Mouse (Mus musculus) A20 (cell line): Measurements from ENCODE around the gene Olfr305.
"Not testable (repeated sequence)": the region's sequence is repeated elsewhere in the genome, so short reads cannot be mapped to it uniquely, and the experiment has no call there.

Experiments used
- DNase-seq: peaks from one replicate; pipeline ENCODE4 v3.0.0-alpha.2; 2011; ENCODE audit warnings: low read depth, low spot score

The Olfr305 gene

GRCm38 (mm10) chr7:86366828-86367227 lies at the start of gene Olfr305:
TSS of gene Olfr305 (minus strand) at chr7:86366928.
- DNase-seq = no peak

GRCm38 (mm10) chr7:86403546-86403945 lies 36.8 kb upstream of the Olfr305 start, which contains the start of gene Olfr301:
TSS of gene Olfr301 (plus strand) at chr7:86403846.
- no peak for DNase-seq

- no peak for DNase-seq
These were observed 31.0 kb upstream of the Olfr305 start, which contains the start of gene Olfr303 for GRCm38 (mm10) chr7:86397689-86398088. TSS of gene Olfr303 (minus strand) at chr7:86397789.

GRCm38 (mm10) chr7:86386558-86386957 lies 19.8 kb upstream of the Olfr305 start, which contains the start of gene Olfr304:
TSS of gene Olfr304 (minus strand) at chr7:86386658.
- DNase-seq = no peak

- no peak for DNase-seq
These were observed 19.0 kb upstream of the Olfr305 start for GRCm38 (mm10) chr7:86385769-86386168.

GRCm38 (mm10) chr7:86346296-86346695 lies 20.4 kb downstream of the Olfr305 start:
- DNase-seq = not testable (repeated sequence)

- no peak for DNase-seq
These were observed 22.5 kb downstream of the Olfr305 start for GRCm38 (mm10) chr7:86344253-86344652.

- no peak for DNase-seq
These were observed 23.7 kb downstream of the Olfr305 start for GRCm38 (mm10) chr7:86342881-86343565.

- DNase-seq = no peak
These were observed 29.2 kb downstream of the Olfr305 start, which contains the start of gene Olfr307 for GRCm38 (mm10) chr7:86337486-86337885. TSS of gene Olfr307 (minus strand) at chr7:86337586.

GRCm38 (mm10) chr7:86325530-86325929 lies 41.2 kb downstream of the Olfr305 start, which contains the start of gene Olfr308:
TSS of gene Olfr308 (minus strand) at chr7:86325630.
- DNase-seq = no peak

GRCm38 (mm10) chr7:86321323-86321722 lies 45.4 kb downstream of the Olfr305 start:
- DNase-seq = no peak

- no peak for DNase-seq
These were observed 53.1 kb downstream of the Olfr305 start, which contains the start of gene Olfr309 for GRCm38 (mm10) chr7:86313608-86314007. TSS of gene Olfr309 (minus strand) at chr7:86313708.
